Mouse (Mus musculus) heart, embryonic 10.5 days (tissue): ENCODE measurements around the gene Tmem121. TPM values are rescaled to one million over a fixed set of nuclear protein-coding genes. Genes with fewer than 3 reads are reported as not detected.
"Not testable (repeated sequence)": the region's sequence is repeated elsewhere in the genome, so short reads cannot be mapped to it uniquely, and the experiment has no call there.

Source experiments
- DNase-seq: peaks from one replicate; pipeline ENCODE4 v3.0.0-alpha.2; 2017; ENCODE audit warnings: low spot score
- H3K27ac ChIP-seq: fragments of 300-500 bp; sonication (generic); 2 replicates; pipeline ENCODE4 v1.5.1; 2016; ENCODE audit warnings: mild to moderate bottlenecking
- H3K27me3 ChIP-seq: fragments of 300-500 bp; sonication (generic); 2 replicates; pipeline ENCODE4 v1.6.1; 2016; ENCODE audit warnings: mild to moderate bottlenecking; ENCODE audit not compliant: poor library complexity, insufficient read depth, severe bottlenecking
- H3K36me3 ChIP-seq: fragments of 300-500 bp; sonication (generic); 2 replicates; pipeline ENCODE4 v1.6.1; 2016; ENCODE audit warnings: mild to moderate bottlenecking, moderate library complexity
- H3K4me1 ChIP-seq: fragments of 300-500 bp; sonication (generic); 2 replicates; pipeline ENCODE4 v1.6.1; 2016; ENCODE audit warnings: mild to moderate bottlenecking
- H3K4me3 ChIP-seq: fragments of 300-500 bp; sonication (generic); 2 replicates; pipeline ENCODE4 v1.5.1; 2016; ENCODE audit warnings: mild to moderate bottlenecking, moderate library complexity
- H3K9me3 ChIP-seq: fragments of 300-500 bp; sonication (generic); 2 replicates; pipeline ENCODE4 v1.6.1; 2016; ENCODE audit warnings: mild to moderate bottlenecking, moderate library complexity
- WGBS: fragments of 180-500 bp; shearing (Covaris S2); methylation state at CpG from one replicate; pipeline ENCODE4 v1.1.7; 2016; 5-methylcytosine and 5-hydroxymethylcytosine counted together
- polyA plus RNA-seq: library from polyadenylated mRNA; unstranded; fragments of >200 nt; fragmentation: Nextera tagmentation; extraction: Ambion mirVana; gene quantifications from 2 replicates; pipeline ENCODE4 v1.2.1, GENCODE M21; 2016

Tmem121 gene
- polyA plus RNA-seq, 1 experiment from 2014 or later, result 6.1 TPM

DNA sequence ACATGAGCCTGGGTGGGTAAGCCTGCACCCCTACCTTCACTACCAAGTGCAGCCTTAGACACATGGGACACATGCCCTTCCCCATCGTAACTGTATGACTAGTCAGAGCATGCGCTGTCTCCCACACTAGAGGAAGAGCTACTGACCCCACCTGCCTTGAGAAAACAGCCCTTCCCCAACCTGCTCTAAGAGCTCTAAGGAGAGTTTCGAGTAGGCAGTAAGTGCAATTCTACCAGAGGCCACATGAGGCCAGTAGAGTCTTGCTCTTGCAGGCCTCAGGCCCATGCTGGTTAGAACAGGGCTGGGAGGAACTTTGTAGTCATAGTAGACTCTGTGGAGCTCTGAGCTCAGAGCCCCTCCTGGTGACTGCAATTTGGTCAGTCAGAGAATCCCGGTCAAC lies 34.7 kb downstream of the Tmem121 start:
- no peaks in the 10 kb centered on the region for H3K27me3 ChIP-seq
- DNase-seq, result peak; percentile 82
- WGBS, result 39% methylated on average over 4 of the region's 4 CpGs
- no peak overlapping the region for H3K4me3 ChIP-seq
- H3K36me3 ChIP-seq, result no peaks in the 10 kb centered on the region
- no peaks in the 10 kb centered on the region for H3K4me1 ChIP-seq
- no peaks in the 10 kb centered on the region for H3K9me3 ChIP-seq
- H3K27ac ChIP-seq, result no peak overlapping the region

DNA sequence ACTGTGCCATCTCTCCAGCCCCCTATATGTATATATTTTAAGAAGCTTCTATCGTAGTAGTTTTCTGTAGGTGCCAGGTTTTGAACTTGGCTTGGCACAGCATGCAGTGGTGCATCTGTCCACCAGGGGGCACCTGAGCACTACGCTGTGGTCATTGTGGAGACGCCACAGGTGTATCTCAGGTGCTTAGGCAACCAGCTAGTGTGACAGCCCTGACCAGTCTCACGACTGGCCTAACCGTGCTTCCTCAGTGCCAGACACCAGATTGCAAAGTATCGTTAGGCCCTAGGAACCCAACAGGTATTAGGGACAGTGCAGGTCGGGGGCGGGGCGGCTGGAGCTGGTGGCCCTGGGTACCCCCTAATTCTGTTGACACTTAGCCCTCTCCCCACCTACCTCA lies 35.6 kb downstream of the Tmem121 start:
- H3K4me1 ChIP-seq, result no peaks in the 10 kb centered on the region

DNA sequence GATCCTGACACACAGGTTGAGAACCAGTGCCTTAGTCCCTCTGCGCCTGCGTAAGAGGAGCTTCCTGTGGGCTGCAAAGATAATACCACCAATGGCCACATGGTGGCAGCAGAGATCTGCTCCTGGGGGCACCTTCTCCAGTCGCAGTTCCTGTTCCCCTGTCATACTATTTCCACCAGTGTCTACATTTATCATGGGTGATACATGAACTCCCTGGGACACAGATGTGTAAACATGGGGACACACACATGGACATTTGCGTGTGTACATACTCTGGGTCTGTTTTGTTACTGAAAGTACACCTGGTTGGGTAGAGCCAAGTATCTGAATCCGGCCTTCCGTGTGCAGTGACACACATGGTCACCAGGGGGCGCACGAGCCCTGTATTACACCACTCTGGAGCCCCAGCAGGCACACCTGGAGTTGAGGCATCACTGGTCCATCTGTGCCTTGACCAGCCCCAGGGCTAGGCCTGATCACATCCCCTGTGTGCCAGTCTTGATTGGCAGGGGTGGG lies 36.4 kb downstream of the Tmem121 start:
- Histone ChIP-seq H3K27me3 (no peaks in the 10 kb centered on the region), H3K4me1 (no peaks in the 10 kb centered on the region), H3K27ac (no peak overlapping the region), H3K36me3 (no peaks in the 10 kb centered on the region), H3K9me3 (peaks cover 2% of the 10 kb centered on the region; the same call in 1 of the 2 replicates), H3K4me3 (no peak overlapping the region)
- WGBS, result 14% methylated on average over 8 of the region's 8 CpGs
- peak; percentile 90 for DNase-seq

More for the DNA sequence above, 35.6 kb downstream of the Tmem121 start:
- no peak overlapping the region for H3K27ac ChIP-seq
- no peaks in the 10 kb centered on the region for H3K27me3 ChIP-seq
- DNase-seq, result no peak
- 76% methylated on average over 9 of the region's 9 CpGs for WGBS
- peaks cover 2% of the 10 kb centered on the region; the same call in 1 of the 2 replicates for H3K9me3 ChIP-seq
- H3K4me3 ChIP-seq, result no peak overlapping the region
- H3K36me3 ChIP-seq, result no peaks in the 10 kb centered on the region

DNA sequence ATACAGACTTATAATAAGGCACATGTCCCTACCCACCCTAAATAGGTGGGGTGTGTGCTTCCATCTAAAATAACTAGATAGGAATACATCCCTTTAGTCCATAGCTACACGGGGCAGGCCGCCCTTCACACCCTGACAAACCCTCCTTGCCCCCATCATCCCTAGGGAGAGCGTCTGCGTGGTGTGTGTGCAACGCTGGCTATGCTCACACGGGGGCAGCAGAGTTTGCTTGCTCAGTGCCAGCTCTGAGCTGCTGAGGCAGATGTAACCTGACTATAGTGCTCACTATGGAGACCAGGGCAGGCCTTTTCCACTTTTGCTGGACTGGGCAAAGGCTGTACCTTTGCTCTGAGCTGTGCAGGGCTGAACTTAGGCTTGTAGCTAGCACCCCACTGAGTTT lies 37.0 kb downstream of the Tmem121 start:
- peaks cover 2% of the 10 kb centered on the region; the same call in 1 of the 2 replicates for H3K9me3 ChIP-seq
- WGBS, result 26% methylated on average over 6 of the region's 6 CpGs
- H3K27ac ChIP-seq, result no peak overlapping the region
- H3K4me1 ChIP-seq, result no peaks in the 10 kb centered on the region
- H3K4me3 ChIP-seq, result no peak overlapping the region
- DNase-seq, result no peak
- no peaks in the 10 kb centered on the region for H3K27me3 ChIP-seq
- no peaks in the 10 kb centered on the region for H3K36me3 ChIP-seq

DNA sequence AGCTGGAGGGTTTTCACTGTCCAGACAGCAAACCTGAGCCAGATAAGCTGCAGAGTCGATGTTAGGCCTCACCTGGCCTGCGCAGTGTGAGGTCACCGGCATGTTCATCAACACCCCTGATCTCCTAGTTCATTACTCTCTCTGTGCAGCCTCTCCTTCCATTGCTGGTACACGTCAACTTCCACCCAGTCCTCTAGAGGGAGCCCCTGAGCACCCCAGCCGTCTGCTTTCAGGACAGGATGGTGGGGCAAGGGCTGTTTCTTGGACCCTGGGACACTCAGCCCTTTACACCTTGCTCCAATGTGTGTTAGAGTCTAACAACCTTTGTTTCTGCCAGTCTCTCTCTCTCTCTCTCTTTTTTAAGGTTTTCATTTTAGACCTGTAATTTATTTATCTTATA lies 38.5 kb downstream of the Tmem121 start:
- H3K4me3 ChIP-seq, result no peak overlapping the region
- no peak overlapping the region for H3K27ac ChIP-seq
- no peaks in the 10 kb centered on the region for H3K36me3 ChIP-seq
- H3K4me1 ChIP-seq, result no peaks in the 10 kb centered on the region
- H3K9me3 ChIP-seq, result peaks cover 2% of the 10 kb centered on the region; the same call in 1 of the 2 replicates
- WGBS, result 76% methylated on average over 5 of the region's 5 CpGs
- no peaks in the 10 kb centered on the region for H3K27me3 ChIP-seq
- no peak for DNase-seq

DNA sequence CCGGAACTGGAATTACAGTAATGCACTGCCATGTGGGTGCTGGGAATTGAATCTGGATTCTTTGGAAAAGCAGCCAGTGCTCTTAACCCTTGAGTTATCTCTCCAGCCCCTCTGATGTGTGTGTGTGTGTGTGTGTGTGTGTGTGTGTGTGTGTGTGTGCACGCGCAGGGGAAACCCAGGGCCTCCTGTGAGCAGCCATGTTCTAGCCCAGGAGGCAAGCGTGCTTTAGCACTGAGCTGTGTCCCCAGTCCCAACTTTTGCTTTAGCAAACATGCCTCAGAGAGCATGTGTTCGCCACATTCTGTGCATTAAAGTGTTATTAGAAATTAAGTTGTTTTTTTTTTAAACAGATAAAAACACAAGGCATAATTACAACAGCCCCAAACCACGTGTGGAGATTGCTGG lies 39.0 kb downstream of the Tmem121 start:
- Histone ChIP-seq H3K27me3 (no peaks in the 10 kb centered on the region), H3K4me3 (no peak overlapping the region), H3K36me3 (no peaks in the 10 kb centered on the region), H3K4me1 (no peaks in the 10 kb centered on the region), H3K27ac (no peak overlapping the region), H3K9me3 (peaks cover 2% of the 10 kb centered on the region; the same call in 1 of the 2 replicates)
- no peak for DNase-seq
- WGBS, result 83% methylated on average over 6 of the region's 6 CpGs

DNA sequence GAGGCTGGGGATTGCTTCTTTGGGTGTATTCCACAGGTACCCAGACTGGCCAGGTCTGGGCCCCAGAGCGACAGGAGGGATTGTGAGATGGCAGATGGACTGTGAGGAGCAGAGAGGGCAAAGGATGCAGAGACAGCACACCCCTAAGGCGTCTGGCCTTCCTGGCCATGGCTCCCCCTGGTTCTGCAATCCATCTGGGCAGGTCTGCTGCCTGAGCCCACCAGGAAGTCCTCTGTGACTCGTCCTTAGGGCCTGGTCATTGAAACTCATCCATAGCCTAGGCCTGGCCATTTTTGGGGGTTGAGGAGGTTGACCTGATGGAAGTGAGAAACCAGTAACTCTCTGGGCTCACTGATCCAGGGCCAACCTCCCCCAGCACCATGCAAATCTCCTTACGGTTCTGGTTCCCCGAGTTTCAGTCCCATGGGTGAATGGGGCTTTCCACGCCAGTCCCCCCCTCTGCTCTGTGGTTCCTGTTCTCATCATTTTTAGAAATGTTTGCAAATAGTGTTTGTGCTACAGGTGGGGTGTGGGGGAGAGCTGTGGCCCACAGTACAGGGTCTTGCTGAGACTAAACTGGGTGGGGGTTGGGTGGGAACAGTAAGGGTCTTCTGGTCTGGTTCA lies 42.4 kb downstream of the Tmem121 start:
- H3K27ac ChIP-seq, result no peak overlapping the region
- no peaks in the 10 kb centered on the region for H3K27me3 ChIP-seq
- H3K9me3 ChIP-seq, result peaks cover 2% of the 10 kb centered on the region; the same call in 1 of the 2 replicates
- H3K36me3 ChIP-seq, result no peaks in the 10 kb centered on the region
- H3K4me1 ChIP-seq, result no peaks in the 10 kb centered on the region
- H3K4me3 ChIP-seq, result no peak overlapping the region
- WGBS, result 69% methylated on average over 6 of the region's 6 CpGs
- no peak for DNase-seq

DNA sequence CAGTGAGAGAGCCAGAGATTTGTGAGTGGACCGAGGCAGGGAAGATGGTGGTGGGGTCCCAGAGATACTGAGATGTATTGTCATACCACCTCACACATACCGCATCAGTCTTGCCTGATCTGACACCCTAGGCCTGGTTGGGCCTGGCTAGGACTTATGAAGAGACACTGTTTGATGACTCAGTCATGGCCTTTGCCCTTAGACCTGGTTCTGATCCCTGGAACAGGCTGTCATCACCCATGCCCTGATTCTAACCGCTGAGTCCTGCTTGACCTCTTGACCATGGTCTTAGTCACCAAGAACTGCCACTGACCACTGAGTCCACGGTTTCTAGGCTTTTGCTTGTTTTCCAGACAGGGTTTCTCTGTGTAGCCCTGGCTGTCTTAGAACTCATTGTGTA lies 45.0 kb downstream of the Tmem121 start:
- WGBS, result 84% methylated on average over 4 of the region's 4 CpGs
- no peak overlapping the region for H3K4me3 ChIP-seq
- peaks cover 1% of the 10 kb centered on the region; the same call in 1 of the 2 replicates for H3K9me3 ChIP-seq
- H3K4me1 ChIP-seq, result no peaks in the 10 kb centered on the region
- H3K27ac ChIP-seq, result no peak overlapping the region
- no peaks in the 10 kb centered on the region for H3K36me3 ChIP-seq
- DNase-seq, result no peak
- no peaks in the 10 kb centered on the region for H3K27me3 ChIP-seq

DNA sequence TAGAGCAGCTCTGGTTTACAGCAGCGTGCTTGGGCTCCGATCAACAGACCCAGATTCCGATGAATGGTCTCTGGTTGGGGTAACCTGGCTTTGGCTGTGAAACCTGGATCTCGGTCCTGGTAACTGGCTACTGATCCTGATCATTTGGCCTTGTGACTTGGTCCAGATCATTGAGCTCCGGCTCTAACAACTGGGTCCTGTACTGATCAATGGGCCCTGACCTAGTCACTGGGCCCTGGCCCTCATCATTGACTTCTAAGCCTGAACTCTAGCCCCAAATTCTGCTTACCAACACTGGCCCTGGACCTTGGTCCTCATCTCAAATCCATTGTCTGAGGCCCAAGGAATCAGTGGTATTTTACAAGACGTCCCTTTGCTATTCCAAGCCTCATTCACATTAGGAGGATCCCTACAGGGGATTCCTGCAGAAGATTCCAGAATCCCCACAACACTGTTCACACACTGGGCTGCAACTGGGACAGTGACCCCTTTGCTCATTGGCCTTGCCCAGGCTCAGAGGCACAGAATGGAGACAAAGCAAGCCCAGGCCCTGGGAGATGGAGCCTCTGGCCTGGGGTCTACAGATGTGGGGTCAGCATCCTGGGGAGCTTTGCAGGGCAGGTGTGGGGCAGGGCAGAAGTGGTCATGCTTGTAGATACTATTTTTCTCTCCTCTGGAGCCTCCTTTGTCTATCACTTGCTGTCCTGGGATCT lies 46.0 kb downstream of the Tmem121 start:
- not testable (repeated sequence) for H3K4me3 ChIP-seq, H3K9me3 ChIP-seq, H3K4me1 ChIP-seq, H3K36me3 ChIP-seq, H3K27ac ChIP-seq, DNase-seq, H3K27me3 ChIP-seq
- 84% methylated on average over 6 of the region's 6 CpGs for WGBS

DNA sequence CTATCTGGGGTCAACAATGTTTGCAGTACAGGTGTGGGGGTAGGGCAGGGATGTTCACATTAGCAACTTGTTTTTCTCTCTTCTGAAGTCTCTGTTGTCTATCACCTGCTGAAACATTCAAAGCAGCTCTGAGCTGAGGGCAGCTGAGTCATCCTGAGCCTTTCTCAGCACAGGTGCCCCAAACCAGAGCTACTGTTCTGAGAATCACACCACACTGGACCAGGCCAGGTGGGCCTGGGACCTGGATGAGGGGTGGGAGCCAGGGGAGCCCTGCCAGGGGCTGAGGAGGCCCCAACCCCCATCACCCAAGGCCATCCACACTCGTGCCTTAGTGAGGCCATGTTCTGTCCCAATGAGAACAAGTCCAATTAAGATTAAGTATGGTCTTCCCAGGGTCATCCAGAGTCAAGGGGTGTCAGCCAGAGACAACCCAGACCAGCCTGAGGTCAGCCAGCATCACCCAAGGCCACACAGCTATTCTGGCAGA lies 46.6 kb downstream of the Tmem121 start:
- not testable (repeated sequence) for H3K27ac ChIP-seq, H3K9me3 ChIP-seq, DNase-seq, H3K4me3 ChIP-seq, H3K4me1 ChIP-seq, H3K36me3 ChIP-seq, H3K27me3 ChIP-seq
- 55% methylated on average over 1 of the region's 1 CpGs for WGBS

Other genes with a start within 250 kb of the Tmem121 start
- 48.6 and 65.5 TPM in 2 replicates for gene Nudt14, start 243.8 kb upstream of the Tmem121 start, polyA plus RNA-seq
- gene Btbd6, start 209.4 kb upstream of the Tmem121 start, polyA plus RNA-seq, result 22.3 and 23.6 TPM in 2 replicates
- gene Brf1, start 185.2 kb upstream of the Tmem121 start, polyA plus RNA-seq, result 35.3 and 41.5 TPM in 2 replicates
- gene Pacs2, start 171.4 kb upstream of the Tmem121 start, polyA plus RNA-seq, result 11.7 TPM in 2 replicates
- gene Tex22, start 111.4 kb upstream of the Tmem121 start, polyA plus RNA-seq, result not detected in 2 replicates
- gene Mta1, start 87.7 kb upstream of the Tmem121 start, polyA plus RNA-seq, result 12.0 and 17.5 TPM in 2 replicates
- 956 and 1,505 TPM in 2 replicates for gene Crip2, start 45.7 kb upstream of the Tmem121 start, polyA plus RNA-seq
- 511 and 613 TPM in 2 replicates for gene Crip1, start 39.6 kb upstream of the Tmem121 start, polyA plus RNA-seq
- 32.7 and 33.5 TPM in 2 replicates for gene Tedc1, start 29.5 kb upstream of the Tmem121 start, polyA plus RNA-seq